Mouse (Mus musculus) gonadal fat pad, adult 2 months (tissue): ENCODE data around the gene Sp2. TPM values are rescaled to one million over a fixed set of nuclear protein-coding genes. Genes with fewer than 3 reads are reported as not detected.
A peak's percentile ranks its signal among the peaks of the same experiment; 100 is the strongest.

Source experiments
- DNase-seq: peaks from one replicate; pipeline ENCODE4 v3.0.0-alpha.2; 2012; ENCODE audit warnings: low read depth
- polyA plus RNA-seq: library from polyadenylated mRNA; depleted of rRNA; stranded (reverse); fragments of >200 nt; gene quantifications from 2 replicates; pipeline ENCODE4 v1.2.3, GENCODE M21; 2012

The Sp2 gene
- polyA plus RNA-seq, 1 experiment, result 11.6 TPM

GRCm38 (mm10) chr11:96938426-96938800 is 44.3 kb downstream of the Sp2 start:
- DNase-seq, result no peak

GRCm38 (mm10) chr11:96937549-96938425 is 45.0 kb downstream of the Sp2 start:
- DNase-seq, result no peak

GRCm38 (mm10) chr11:96935872-96936650 is 46.7 kb downstream of the Sp2 start:
- DNase-seq, result no peak

GRCm38 (mm10) chr11:96934921-96935356 is 47.8 kb downstream of the Sp2 start:
- no peak for DNase-seq

GRCm38 (mm10) chr11:96933562-96934276 is 49.0 kb downstream of the Sp2 start:
- no peak for DNase-seq

GRCm38 (mm10) chr11:96931327-96932062 is 51.3 kb downstream of the Sp2 start:
- no peak for DNase-seq

- no peak for DNase-seq
These were observed 52.9 kb downstream of the Sp2 start for GRCm38 (mm10) chr11:96929766-96930331.

- no peak for DNase-seq
These were observed 53.5 kb downstream of the Sp2 start for GRCm38 (mm10) chr11:96929096-96929765.

GRCm38 (mm10) chr11:96928691-96929090 is 54.1 kb downstream of the Sp2 start:
- no peak for DNase-seq

GRCm38 (mm10) chr11:96928088-96928487 is 54.7 kb downstream of the Sp2 start, which contains the start of gene Prr15l:
Prr15l (plus strand) TSS chr11:96928104.
- DNase-seq, result no peak

GRCm38 (mm10) chr11:96926587-96926986 is 56.2 kb downstream of the Sp2 start:
- no peak for DNase-seq

- no peak for DNase-seq
These were observed 57.1 kb downstream of the Sp2 start for GRCm38 (mm10) chr11:96925469-96926148.

GRCm38 (mm10) chr11:96924861-96925260 is 57.9 kb downstream of the Sp2 start:
- DNase-seq, result no peak

- DNase-seq, result no peak
These were observed 63.8 kb downstream of the Sp2 start for GRCm38 (mm10) chr11:96919003-96919402.

- DNase-seq, result no peak
These were observed 65.3 kb downstream of the Sp2 start for GRCm38 (mm10) chr11:96917415-96917814.

GRCm38 (mm10) chr11:96916885-96917396 is 65.8 kb downstream of the Sp2 start:
- DNase-seq, result no peak

- peak; percentile 68 for DNase-seq
These were observed 66.5 kb downstream of the Sp2 start, which contains the start of gene Cdk5rap3 for GRCm38 (mm10) chr11:96916044-96916884. Cdk5rap3 (minus strand) TSS chr11:96916496.

GRCm38 (mm10) chr11:96912682-96913081 is 70.1 kb downstream of the Sp2 start:
- no peak for DNase-seq

- DNase-seq, result no peak
These were observed 72.8 kb downstream of the Sp2 start for GRCm38 (mm10) chr11:96910003-96910402.
